ENCODE assay signal across 17 mouse cellular contexts in genomic region chr1:53818072-53818862, GRCm38 (mm10). TPM values are rescaled to one million over a fixed set of nuclear protein-coding genes. Genes with fewer than 3 reads are reported as not detected.
DNase-seq lines count a peak whose midpoint lies in the region; TF ChIP-seq lines count a peak whose summit lies in the region.
"Had no signal": no experiment of that assay in that cellular context is flagged by ENCODE, and none has a peak within 500 bp of the region (broad histone marks: within the 10 kb centered on the region; RNA-seq: fewer than 3 reads in every experiment).

No protein-coding gene starts in this region.

- intact Hi-C loops in gastrocnemius, adult 2 months (cut with DNase I), result no loop called here

- no peak for TF ChIP-seq CTCF in gastrocnemius, adult 2 months (IDR thresholded peaks at IDR 0.05)

- H3K4me1 ChIP-seq in brown adipose tissue, adult 24 weeks (ENCODE audit: control insufficient read depth, insufficient read depth, insufficient read length, low read length), result peaks cover 18% of the 10 kb centered on the region; the same call in 1 of the 2 replicates

- 0% methylated on average over 2 of the region's 3 CpGs for WGBS in macrophage (ENCODE audit: missing documents)

- no peaks in the 10 kb centered on the region for H3K79me2 ChIP-seq in macrophage (ENCODE audit: inconsistent target)

- H3K36me3 ChIP-seq in macrophage (ENCODE audit: inconsistent target), result no peaks in the 10 kb centered on the region
- H3K36me3 ChIP-seq: embryonic facial prominence, embryonic 15.5 days; hindbrain, embryonic 12.5 days; kidney, embryonic 15.5 days; midbrain, embryonic 10.5 days had no signal

- no peak overlapping the region for H3K4me3 ChIP-seq in gastrocnemius, adult 2 months
- no peak overlapping the region for H3K4me3 ChIP-seq in brown adipose tissue, adult 24 weeks (ENCODE audit: insufficient read depth, low read depth, low read length)
- H3K4me3 ChIP-seq in macrophage (ENCODE audit: inconsistent target), result no peak overlapping the region
- H3K4me3 ChIP-seq: embryonic facial prominence, embryonic 15.5 days; forebrain, embryonic 13.5 days; hindbrain, embryonic 12.5 days; kidney, embryonic 15.5 days; midbrain, embryonic 10.5 days; neural tube, embryonic 13.5 days had no signal

- peak overlapping the region; percentile 56 for H3K27ac ChIP-seq in gastrocnemius, adult 2 months
- peak overlapping the region; percentile 56; the same call in 1 of the 2 replicates for H3K27ac ChIP-seq in brown adipose tissue, adult 24 weeks (replicated peaks; ENCODE audit: low read depth, low read length)
- peak overlapping the region; percentile 65 for H3K27ac ChIP-seq in macrophage
- H3K27ac ChIP-seq: embryonic facial prominence, embryonic 15.5 days; forebrain, embryonic 13.5 days; hindbrain, embryonic 12.5 days; kidney, embryonic 15.5 days; midbrain, embryonic 10.5 days; neural tube, embryonic 13.5 days had no signal

- no peak for DNase-seq in gastrocnemius, adult 2 months
- DNase-seq in gastrocnemius, postnatal 4 days (ENCODE audit: low spot score in 2 of 2), result no peak
- DNase-seq in Muller cell, postnatal 12 days (ENCODE audit: inconsistent ontology term), result peak; percentile 50
- no peak for DNase-seq in yolk sac, embryonic 10.5 days (ENCODE audit: low spot score)
- DNase-seq in urinary bladder, postnatal 10 days (ENCODE audit: low spot score), result no peak
- DNase-seq in layer of hippocampus, postnatal 36 days, result no peak
- DNase-seq: cerebellum, adult 2 months; lung, postnatal 10 days; thymus, postnatal 25 days had no signal

RNA-seq across cellular contexts. Expression of gene Stk17b, which starts 33.2 kb away (rescaled TPM):
- total RNA-seq in gastrocnemius, adult 2 months (2021), result 1 to 10 TPM; 6.0 to 6.7 TPM
- 10 to 100 TPM; 16.8 to 18.5 TPM for total RNA-seq in gastrocnemius, postnatal 4 days (2021)
- polyA plus RNA-seq in brown adipose tissue, adult 24 weeks (2012; ENCODE audit: insufficient read depth, insufficient read length, missing spikeins), result 13.5 and 13.9 TPM in 2 replicates
- 100 to 1,000 TPM in 3 of 26 experiments, 10 to 100 TPM in 23; 17.8 to 199 (median 53.6) TPM for total RNA-seq in macrophage (2018; cell fraction: chromatin; rRNA removed)
- total RNA-seq in macrophage (2018; cell fraction: cytosol; rRNA removed), result 10 to 100 TPM; 35.9 to 96.2 (median 56.5) TPM
- 100 to 1,000 TPM in 5 of 26 experiments, 10 to 100 TPM in 21; 20.2 to 163 (median 49.6) TPM for total RNA-seq in macrophage (2018; cell fraction: nucleus; rRNA removed)
- polyA plus RNA-seq in macrophage (2018), result 43.6 to 76.9 TPM (median 51.4 TPM) in 3 replicates
- total RNA-seq in layer of hippocampus, postnatal 36 days (2021), result 1 to 10 TPM; 4.9 to 6.2 TPM
